Mouse (Mus musculus) neural tube, embryonic 11.5 days (tissue): Measurements from ENCODE around the gene Bbs9. TPM values are rescaled to one million over a fixed set of nuclear protein-coding genes. Genes with fewer than 3 reads are reported as not detected.

Experiments used
- ATAC-seq: fragments of 200-750 bp; cut with Nextera tagmentation; 2 replicates; pipeline ENCODE4 v1.8.0; 2017; ENCODE audit warnings: moderate number of reproducible peaks, mild to moderate bottlenecking, moderate TSS enrichment, moderate library complexity; ENCODE audit not compliant: insufficient read depth, low FRiP score, low TSS enrichment
- DNase-seq: peaks from one replicate; pipeline ENCODE4 v3.0.0-alpha.2; 2015; ENCODE audit warnings: low spot score
- H3K27ac ChIP-seq: fragments of 300-500 bp; sonication (generic); 2 replicates; pipeline ENCODE4 v1.5.1; 2014; ENCODE audit warnings: low read depth, mild to moderate bottlenecking, low read length
- H3K27me3 ChIP-seq: fragments of 300-500 bp; sonication (generic); 2 replicates; pipeline ENCODE4 v1.6.1; 2014; ENCODE audit warnings: mild to moderate bottlenecking, low read length, mixed read lengths; ENCODE audit not compliant: control insufficient read depth, insufficient read depth
- H3K36me3 ChIP-seq: fragments of 300-500 bp; sonication (generic); 2 replicates; pipeline ENCODE4 v1.6.1; 2014; ENCODE audit warnings: mild to moderate bottlenecking, low read length, moderate library complexity, mixed read lengths; ENCODE audit not compliant: control insufficient read depth, insufficient read depth
- H3K4me1 ChIP-seq: fragments of 300-500 bp; sonication (generic); 2 replicates; pipeline ENCODE4 v1.6.1; 2014; ENCODE audit warnings: low read length, mixed read lengths; ENCODE audit not compliant: control insufficient read depth, insufficient read depth
- H3K4me2 ChIP-seq: fragments of 300-500 bp; sonication (generic); 2 replicates; pipeline ENCODE4 v1.6.1; 2014; ENCODE audit warnings: low read depth, mild to moderate bottlenecking, moderate library complexity
- H3K4me3 ChIP-seq: fragments of 300-500 bp; sonication (generic); 2 replicates; pipeline ENCODE4 v1.5.1; 2014; ENCODE audit warnings: low read depth, low read length
- H3K9ac ChIP-seq: fragments of 300-500 bp; sonication (generic); 2 replicates; pipeline ENCODE4 v1.6.1; 2014; ENCODE audit warnings: mild to moderate bottlenecking, low read length
- H3K9me3 ChIP-seq: fragments of 300-500 bp; sonication (generic); 2 replicates; pipeline ENCODE4 v1.6.1; 2016; ENCODE audit warnings: low read length; ENCODE audit not compliant: control insufficient read depth
- WGBS: fragments of 180-500 bp; shearing (Covaris S2); extraction: QIAGEN DNeasy Blood & Tissue Kit; methylation state at CpG from one replicate; pipeline ENCODE4 v1.1.7; 2014; 5-methylcytosine and 5-hydroxymethylcytosine counted together
- polyA plus RNA-seq: library from polyadenylated mRNA; unstranded; fragments of >200 nt; fragmentation: Nextera tagmentation; extraction: Ambion mirVana; gene quantifications from 2 replicates; pipeline ENCODE4 v1.2.1, GENCODE M21; 2014

Gene Bbs9
- polyA plus RNA-seq, 1 experiment from 2014 or later = 16.9 TPM

DNA sequence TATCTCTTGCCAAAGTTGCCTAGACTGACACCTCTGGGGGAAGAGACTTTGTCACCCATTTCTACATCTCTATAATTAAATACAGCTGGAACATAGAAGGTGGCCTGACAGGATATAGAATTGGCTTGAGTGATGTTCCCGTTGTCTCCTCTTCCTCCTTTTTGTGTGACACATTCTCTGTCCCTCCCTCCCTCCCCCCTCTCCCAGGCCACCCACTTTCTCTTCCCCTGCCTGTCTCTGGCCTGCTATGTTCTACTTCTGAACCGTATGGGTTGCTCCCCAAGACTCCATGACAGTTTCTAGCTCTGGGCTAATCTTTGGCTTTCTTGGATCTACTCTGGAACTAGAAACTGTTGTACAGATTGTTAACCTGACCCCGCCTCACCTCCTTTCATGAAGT is 348.3 kb downstream of the Bbs9 start:
- Histone ChIP-seq H3K36me3 (no peaks in the 10 kb centered on the region), H3K4me1 (no peaks in the 10 kb centered on the region; the same call in 1 of the 2 replicates), H3K4me2 (no peak overlapping the region), H3K9ac (no peak overlapping the region), H3K9me3 (no peaks in the 10 kb centered on the region), H3K27ac (no peak overlapping the region), H3K27me3 (no peaks in the 10 kb centered on the region), H3K4me3 (no peak overlapping the region)
- DNase-seq = no peak
- 71% methylated on average over 3 of the region's 3 CpGs for WGBS
- no peak for ATAC-seq

DNA sequence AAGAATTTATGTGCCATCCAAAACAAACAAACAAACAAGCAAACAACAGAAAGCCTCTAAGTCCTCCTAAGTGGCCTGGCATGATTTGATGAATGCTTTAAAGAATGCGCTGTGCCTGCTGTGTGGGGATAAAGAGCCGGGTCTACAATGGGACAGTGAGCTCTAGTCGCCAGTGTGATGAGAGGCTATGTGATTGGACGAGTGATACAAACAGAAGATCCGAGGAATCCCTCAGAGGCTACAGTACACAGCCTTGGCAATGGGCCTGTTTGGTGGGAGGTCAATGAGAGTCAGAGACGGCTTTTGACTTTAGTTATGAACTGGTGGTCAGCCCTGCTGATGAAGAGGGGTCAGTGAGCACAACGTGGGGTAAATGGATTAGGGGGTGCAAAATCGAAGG is 349.4 kb downstream of the Bbs9 start:
- H3K9me3 ChIP-seq = no peaks in the 10 kb centered on the region
- no peak overlapping the region for H3K4me3 ChIP-seq
- H3K27me3 ChIP-seq = no peaks in the 10 kb centered on the region
- DNase-seq (no peak), ATAC-seq (no peak)
- WGBS = 44% methylated on average over 8 of the region's 8 CpGs
- no peak overlapping the region for H3K4me2 ChIP-seq
- H3K27ac ChIP-seq = no peak overlapping the region
- H3K36me3 ChIP-seq = no peaks in the 10 kb centered on the region
- H3K4me1 ChIP-seq = no peaks in the 10 kb centered on the region; the same call in 1 of the 2 replicates
- no peak overlapping the region for H3K9ac ChIP-seq

DNA sequence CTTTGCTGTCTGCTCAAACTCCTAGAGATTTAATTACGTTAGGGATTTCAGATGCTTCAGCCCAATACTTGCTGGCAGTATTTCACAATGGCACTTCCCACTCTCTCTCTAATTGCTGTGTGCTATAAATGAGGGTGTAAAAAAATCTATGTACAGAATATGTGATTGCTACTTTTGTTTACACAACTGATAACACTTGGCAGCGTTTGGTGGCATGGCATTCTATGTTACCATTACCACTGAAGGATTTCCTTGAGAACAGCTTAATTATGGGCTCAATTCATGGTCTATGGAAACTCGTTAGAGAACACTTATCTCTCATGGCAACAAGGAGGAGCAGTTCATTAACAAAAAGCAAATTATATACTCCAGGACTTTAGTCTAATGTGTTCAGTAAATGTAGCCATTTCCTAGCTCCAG is 351.1 kb downstream of the Bbs9 start:
- Histone ChIP-seq H3K36me3 (no peaks in the 10 kb centered on the region), H3K27ac (no peak overlapping the region), H3K9ac (no peak overlapping the region), H3K4me3 (no peak overlapping the region), H3K4me1 (peaks cover 3% of the 10 kb centered on the region; the same call in 1 of the 2 replicates), H3K9me3 (no peaks in the 10 kb centered on the region), H3K27me3 (no peaks in the 10 kb centered on the region), H3K4me2 (no peak overlapping the region)
- 69% methylated on average over 3 of the region's 3 CpGs for whole genome bisulfite sequencing
- no peak for ATAC-seq
- DNase-seq = no peak

- Histone ChIP-seq H3K4me1 (peaks cover 3% of the 10 kb centered on the region; the same call in 1 of the 2 replicates), H3K4me2 (no peak overlapping the region), H3K4me3 (no peak overlapping the region), H3K27me3 (no peaks in the 10 kb centered on the region), H3K9me3 (no peaks in the 10 kb centered on the region), H3K27ac (no peak overlapping the region), H3K9ac (no peak overlapping the region), H3K36me3 (no peaks in the 10 kb centered on the region)
- ATAC-seq (no peak), DNase-seq (no peak)
- 49% methylated on average over 2 of the region's 2 CpGs for WGBS
Observed at GRCm38 (mm10) chr9:22827176-22827770, 351.8 kb downstream of the Bbs9 start.

DNA sequence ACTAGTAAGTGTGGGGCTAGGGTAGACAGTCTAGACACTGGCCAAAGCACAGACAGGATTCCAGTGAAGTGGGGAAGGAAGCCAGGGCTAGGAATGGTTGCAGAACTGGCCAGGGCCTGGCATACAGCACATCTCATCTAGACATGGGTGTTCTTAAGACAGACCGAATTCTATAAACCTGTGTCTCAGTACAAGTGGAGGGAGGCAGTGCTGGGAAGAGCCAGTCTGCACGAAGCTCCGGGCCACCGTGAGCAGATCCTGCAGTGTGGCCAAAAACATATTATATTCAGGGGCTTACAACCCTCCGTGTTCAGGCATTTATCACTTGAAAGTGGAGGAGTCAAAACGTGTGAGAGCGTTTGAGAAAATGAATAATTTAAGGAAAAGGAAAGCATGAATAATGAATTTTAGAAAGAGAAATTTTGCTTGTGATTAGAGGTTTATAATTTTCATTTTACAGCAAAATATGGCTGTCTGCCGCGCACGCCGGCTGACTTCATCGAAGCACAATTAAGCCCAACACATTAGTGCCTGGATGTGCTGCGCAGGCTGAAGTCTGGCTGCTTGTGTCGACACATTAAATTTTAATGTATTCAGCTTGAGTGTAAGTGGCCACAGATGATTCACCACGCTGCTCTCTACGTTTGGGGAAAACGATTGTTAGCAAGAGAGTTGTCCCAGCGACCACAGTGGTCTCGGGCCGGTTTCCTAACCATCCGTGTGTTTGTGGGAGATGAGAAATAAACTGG is 353.9 kb downstream of the Bbs9 start:
- H3K4me2 ChIP-seq = no peak overlapping the region
- ATAC-seq = peak; percentile 37
- DNase-seq = no peak
- H3K4me1 ChIP-seq = peaks cover 3% of the 10 kb centered on the region; the same call in 1 of the 2 replicates
- no peak overlapping the region for H3K27ac ChIP-seq
- H3K9me3 ChIP-seq = no peaks in the 10 kb centered on the region
- no peaks in the 10 kb centered on the region for H3K27me3 ChIP-seq
- no peaks in the 10 kb centered on the region for H3K36me3 ChIP-seq
- 73% methylated on average over 21 of the region's 21 CpGs for WGBS
- H3K4me3 ChIP-seq = no peak overlapping the region
- H3K9ac ChIP-seq = no peak overlapping the region

GRCm38 (mm10) chr9:22834994-22835512 is 359.5 kb downstream of the Bbs9 start:
- DNase-seq (no peak), ATAC-seq (no peak)
- Histone ChIP-seq H3K9ac (no peak overlapping the region), H3K9me3 (no peaks in the 10 kb centered on the region), H3K27me3 (no peaks in the 10 kb centered on the region), H3K4me1 (peaks cover 10% of the 10 kb centered on the region), H3K36me3 (no peaks in the 10 kb centered on the region), H3K27ac (no peak overlapping the region), H3K4me3 (no peak overlapping the region), H3K4me2 (no peak overlapping the region)
- WGBS = 100% methylated on average over 1 of the region's 1 CpGs

- no peaks in the 10 kb centered on the region for H3K27me3 ChIP-seq
- no peak overlapping the region for H3K9ac ChIP-seq
- no peak overlapping the region for H3K4me3 ChIP-seq
- no peak overlapping the region for H3K27ac ChIP-seq
- H3K4me1 ChIP-seq = peaks cover 7% of the 10 kb centered on the region
- H3K4me2 ChIP-seq = no peak overlapping the region
- ATAC-seq (no peak), DNase-seq (no peak)
- no peaks in the 10 kb centered on the region for H3K36me3 ChIP-seq
- 45% methylated on average over 6 of the region's 6 CpGs for WGBS
- no peaks in the 10 kb centered on the region for H3K9me3 ChIP-seq
Observed at GRCm38 (mm10) chr9:22837000-22837399, 361.5 kb downstream of the Bbs9 start.

DNA sequence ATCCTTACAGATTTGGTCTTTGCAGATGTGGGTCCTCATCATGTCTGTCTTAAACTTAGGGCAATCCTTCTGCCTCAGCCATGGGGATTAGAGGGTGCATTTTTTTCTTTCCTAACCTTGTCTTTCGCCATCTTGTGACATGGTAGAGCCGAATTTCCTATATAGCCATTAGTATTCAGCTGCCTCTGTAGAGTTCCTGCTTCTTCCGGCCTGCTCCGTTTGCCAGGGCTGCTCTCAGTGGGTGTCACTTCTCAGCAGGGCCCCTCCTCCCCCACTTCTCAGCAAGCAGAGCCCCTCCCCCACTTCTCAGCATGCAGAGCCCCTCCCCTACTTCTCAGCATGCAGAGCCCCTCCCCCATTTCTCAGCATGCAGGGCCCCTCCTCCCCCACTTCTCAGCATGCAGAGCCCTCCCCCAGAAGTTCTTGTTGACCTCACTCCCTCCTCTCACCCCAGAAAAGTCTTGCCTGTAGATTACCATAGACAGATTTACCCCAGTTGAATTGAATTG is 362.2 kb downstream of the Bbs9 start:
- H3K27ac ChIP-seq = no peak overlapping the region
- no peak overlapping the region for H3K9ac ChIP-seq
- H3K4me2 ChIP-seq = no peak overlapping the region
- no peaks in the 10 kb centered on the region for H3K27me3 ChIP-seq
- DNase-seq (no peak), ATAC-seq (no peak; the same call in 1 of the 2 replicates)
- no peaks in the 10 kb centered on the region for H3K36me3 ChIP-seq
- WGBS = 30% methylated on average over 4 of the region's 4 CpGs
- H3K4me1 ChIP-seq = peaks cover 7% of the 10 kb centered on the region
- no peaks in the 10 kb centered on the region for H3K9me3 ChIP-seq
- H3K4me3 ChIP-seq = no peak overlapping the region
